Mouse (Mus musculus) embryonic fibroblast, embryonic 13.5 days (primary cell): ENCODE data around the gene Cfap73. TPM values are rescaled to one million over a fixed set of nuclear protein-coding genes. Genes with fewer than 3 reads are reported as not detected.

Experiments
- H3K27ac ChIP-seq: 2 replicates; pipeline ENCODE4 v1.5.1; 2012; ENCODE audit warnings: low read length, control low read depth, inconsistent platforms; ENCODE audit not compliant: insufficient read depth
- H3K4me1 ChIP-seq: 2 replicates; pipeline ENCODE4 v1.6.1; 2011; ENCODE audit warnings: low read length; ENCODE audit not compliant: control insufficient read depth, insufficient read depth
- H3K4me3 ChIP-seq: 2 replicates; pipeline ENCODE4 v1.5.1; 2011; ENCODE audit warnings: mild to moderate bottlenecking, control low read depth, low read length; ENCODE audit not compliant: insufficient read depth
- CTCF ChIP-seq: IDR thresholded peaks from 2 replicates; pipeline ENCODE4 v1.5.1; 2011; ENCODE audit warnings: mild to moderate bottlenecking, control low read depth, low read length, moderate library complexity, borderline replicate concordance; ENCODE audit not compliant: insufficient read depth
- POLR2A ChIP-seq: IDR thresholded peaks from 2 replicates; pipeline ENCODE4 v1.6.1; 2011; ENCODE audit warnings: low read depth, mild to moderate bottlenecking, control low read depth, low read length, moderate library complexity
- polyA plus RNA-seq: library from polyadenylated mRNA; stranded (reverse); fragments of >200 nt; gene quantifications from 2 replicates; pipeline ENCODE4 v1.2.4, GENCODE M21; 2011; ENCODE audit warnings: low read depth; ENCODE audit not compliant: missing spikeins, insufficient read length

Gene Cfap73
- polyA plus RNA-seq, 1 experiment, result not detected

GRCm38 (mm10) chr5:120578504-120579081 is 55.4 kb downstream of the Cfap73 start:
- TF ChIP-seq CTCF, result no peak
- no peak for TF ChIP-seq POLR2A
- peaks cover 17% of the 10 kb centered on the region for H3K4me1 ChIP-seq
- H3K4me3 ChIP-seq, result no peak overlapping the region
- H3K27ac ChIP-seq, result no peak overlapping the region

Other genes starting within 250 kb of the Cfap73 start
- not detected in 2 replicates for gene Lhx5, start 202.5 kb downstream of the Cfap73 start, polyA plus RNA-seq
- gene Sdsl, start 161.4 kb downstream of the Cfap73 start, polyA plus RNA-seq, result 1.2 and 1.8 TPM in 2 replicates
- not detected in 2 replicates for gene Sds, start 157.7 kb downstream of the Cfap73 start, polyA plus RNA-seq
- 41.4 and 50.2 TPM in 2 replicates for gene Plbd2, start 130.6 kb downstream of the Cfap73 start, polyA plus RNA-seq
- 5.8 and 7.6 TPM in 2 replicates for gene Slc8b1, start 123.1 kb downstream of the Cfap73 start, polyA plus RNA-seq
- 22.2 and 29.1 TPM in 2 replicates for gene Tpcn1, start 45.6 kb downstream of the Cfap73 start, polyA plus RNA-seq
- 0.44 TPM in 1 of 2 replicates, not detected in the other for gene Iqcd, start 45.2 kb downstream of the Cfap73 start, polyA plus RNA-seq
- gene Rita1, start 21.6 kb downstream of the Cfap73 start, polyA plus RNA-seq, result 8.5 and 8.8 TPM in 2 replicates
- gene Ddx54, start 21.5 kb downstream of the Cfap73 start, polyA plus RNA-seq, result 39.3 and 43.0 TPM in 2 replicates
- not detected in 2 replicates for gene Rasal1, start 14.6 kb upstream of the Cfap73 start, polyA plus RNA-seq
- gene Dtx1, start 77.7 kb upstream of the Cfap73 start, polyA plus RNA-seq, result not detected in 2 replicates
- gene Oas2, start 115.6 kb upstream of the Cfap73 start, polyA plus RNA-seq, result 0.28 and 0.61 TPM in 2 replicates
- gene Oas3, start 143.4 kb upstream of the Cfap73 start, polyA plus RNA-seq, result 0.18 TPM in 1 of 2 replicates, not detected in the other
- gene Oas1e, start 161.3 kb upstream of the Cfap73 start, polyA plus RNA-seq, result not detected in 2 replicates
- gene Oas1c, start 178.3 kb upstream of the Cfap73 start, polyA plus RNA-seq, result 1.3 and 1.9 TPM in 2 replicates
- gene Oas1f, start 213.1 kb upstream of the Cfap73 start, polyA plus RNA-seq, result not detected in 2 replicates
- gene Oas1h, start 227.2 kb upstream of the Cfap73 start, polyA plus RNA-seq, result not detected in 2 replicates